Mouse (Mus musculus) right cerebral cortex, postnatal 10 days (tissue): ENCODE data around the gene Ccni.

Experiments
- DNase-seq, 2 experiments: peaks; one replicate each; pipeline ENCODE4 v3.0.0; 2021; ENCODE audit warnings: low spot score in 2 of 2

Gene Ccni

DNA sequence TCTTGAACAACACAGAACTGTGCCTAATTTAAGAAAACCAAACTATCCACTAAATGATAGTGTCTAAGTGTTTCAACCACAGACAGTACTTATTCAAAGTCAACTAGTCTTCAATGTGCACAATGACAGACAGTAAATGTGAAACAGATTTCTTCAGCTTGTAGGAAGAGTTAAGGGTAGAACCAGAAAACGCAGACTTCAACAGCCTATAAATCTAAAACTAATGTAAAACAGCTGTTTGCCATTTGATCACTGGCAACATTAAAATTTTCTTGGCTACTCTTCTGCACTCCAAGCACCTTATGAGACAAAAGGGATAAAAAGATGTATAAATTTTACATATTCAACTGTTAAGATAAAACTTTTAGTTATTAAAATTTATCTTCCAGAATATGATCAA is 5.1 kb downstream of the Ccni start:
- DNase-seq: no peak

DNA sequence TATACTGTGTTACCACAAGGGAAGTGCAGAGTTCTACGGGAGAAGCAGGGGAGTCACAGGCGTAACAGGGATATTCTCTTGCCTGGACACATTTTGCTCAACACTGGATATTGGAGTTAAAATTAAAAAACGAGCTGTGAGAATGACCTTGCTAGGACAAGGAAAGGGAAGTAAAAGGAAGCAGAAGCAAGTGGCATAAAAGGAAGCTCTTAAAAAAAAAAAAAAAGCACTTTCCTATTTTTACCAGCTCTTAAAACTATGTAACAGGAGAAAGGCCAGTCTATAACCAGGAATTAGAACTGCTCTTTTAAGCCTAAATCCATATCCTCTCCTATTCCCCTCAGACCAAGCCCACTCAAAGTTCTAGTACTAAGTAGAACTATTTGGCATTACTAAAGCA is 8.1 kb downstream of the Ccni start:
- no peak for DNase-seq

DNA sequence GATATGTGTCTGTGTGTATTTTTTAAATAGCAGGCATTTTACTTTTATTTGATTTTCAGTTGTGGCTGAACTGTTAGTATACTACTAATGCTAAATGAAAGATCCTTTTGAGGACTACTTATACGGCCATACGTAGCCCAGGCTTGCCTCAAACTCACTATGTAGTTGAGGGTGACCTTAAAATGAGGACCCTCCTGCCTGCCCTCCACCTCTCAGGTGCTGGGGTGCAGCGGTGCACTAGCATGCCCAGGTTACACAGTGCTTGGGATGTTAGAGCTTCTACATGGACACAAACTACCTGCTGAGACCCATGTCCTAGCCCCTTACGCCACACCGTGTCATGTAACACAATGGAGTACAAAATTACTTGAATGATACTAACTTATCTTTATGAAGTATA is 15.9 kb downstream of the Ccni start:
- DNase-seq: no peak

DNA sequence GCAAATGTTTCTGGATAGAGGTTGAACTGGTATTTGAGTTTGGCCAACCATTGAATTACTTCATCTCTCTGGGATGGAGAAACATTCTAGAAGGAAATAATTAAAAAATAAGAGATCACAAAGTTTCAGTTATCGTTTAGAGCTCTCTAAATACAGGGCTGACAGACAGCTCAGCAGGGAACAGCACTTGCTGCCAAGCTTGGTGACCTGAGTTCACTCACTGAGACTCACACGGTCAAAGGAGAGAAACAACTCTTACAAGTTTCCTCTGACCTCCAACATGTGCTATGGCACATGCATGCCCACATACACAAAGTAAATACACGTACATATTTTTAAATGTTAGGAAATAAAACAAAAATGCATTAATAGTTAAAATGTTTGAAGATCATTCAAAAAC is 16.7 kb downstream of the Ccni start:
- DNase-seq: no peak

DNA sequence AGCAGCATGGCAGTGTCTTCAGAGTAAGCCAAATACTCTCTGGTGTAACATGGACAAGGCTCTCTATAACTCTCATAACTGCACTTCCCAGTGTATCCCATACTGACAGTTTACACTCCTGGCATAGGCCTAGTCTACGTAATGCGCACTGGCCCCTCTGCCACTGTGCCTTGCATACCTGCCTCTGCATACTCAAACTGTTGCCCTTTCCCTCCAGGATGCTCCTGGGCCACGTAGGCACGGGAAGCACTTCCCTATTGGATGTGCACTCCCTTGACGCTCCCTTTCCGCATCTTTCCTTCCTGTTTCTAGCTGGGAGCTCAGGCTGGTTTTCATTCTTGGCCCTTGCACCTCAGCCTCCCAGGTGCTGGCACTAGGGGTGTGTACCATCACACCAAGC is 21.7 kb downstream of the Ccni start:
- no peak for DNase-seq

DNA sequence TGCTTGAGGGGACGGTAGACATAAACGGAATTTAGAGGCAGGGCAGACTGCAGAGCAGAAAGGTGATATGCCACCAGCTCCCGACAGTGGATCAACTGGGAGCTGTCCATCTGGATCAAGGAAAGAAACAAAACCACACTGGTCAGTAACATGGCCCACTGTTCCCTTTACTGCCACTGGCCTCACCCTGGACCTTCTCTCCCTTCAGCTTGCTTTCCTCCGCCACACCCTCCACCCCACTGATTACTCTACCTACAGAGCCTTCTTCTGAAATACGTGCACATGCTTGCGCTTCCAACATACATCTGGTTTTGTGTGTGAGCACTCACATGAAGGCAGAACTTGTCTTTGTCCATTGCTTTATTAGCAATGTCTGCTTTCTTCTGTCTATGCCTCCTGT is 23.0 kb downstream of the Ccni start:
- no peak for DNase-seq

DNA sequence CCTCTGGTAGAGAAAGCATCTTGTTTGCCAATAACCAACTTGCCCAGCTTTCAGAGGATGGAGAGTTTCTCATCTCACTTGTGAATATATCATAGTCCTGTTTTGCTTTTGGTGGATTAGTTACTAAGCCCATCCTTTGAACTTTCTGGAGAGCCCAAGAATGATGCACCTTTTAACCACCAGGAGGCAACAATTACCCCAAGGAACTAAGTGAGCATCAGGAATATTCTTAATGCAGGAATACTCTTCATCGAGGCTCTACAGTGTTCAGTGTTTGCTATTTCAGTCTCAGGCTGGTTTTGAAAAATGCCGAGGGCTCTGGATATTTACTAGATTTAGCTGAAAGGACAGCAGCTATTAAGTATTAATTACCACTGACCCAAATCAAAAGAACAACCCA is 26.0 kb downstream of the Ccni start:
- no peak for DNase-seq

DNA sequence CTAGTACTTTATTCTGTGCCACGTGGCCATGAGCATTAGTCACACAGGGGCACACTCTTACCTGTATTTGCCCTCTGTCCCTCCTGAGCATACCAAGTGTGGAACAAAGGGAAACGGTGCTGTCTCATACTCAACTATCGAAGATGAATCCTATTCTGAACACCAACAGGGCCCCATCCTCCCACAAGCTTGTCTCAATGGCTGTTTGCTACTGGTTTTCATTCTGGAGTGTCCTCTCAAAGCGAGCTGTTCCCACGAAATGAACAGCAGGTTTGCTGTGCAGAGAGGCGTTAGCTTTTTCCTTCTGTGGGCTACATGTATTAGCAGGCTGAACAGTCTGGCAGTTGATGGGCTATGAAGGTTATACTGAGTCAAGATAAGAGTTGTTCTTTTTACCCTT is 27.7 kb downstream of the Ccni start:
- no peak for DNase-seq

DNA sequence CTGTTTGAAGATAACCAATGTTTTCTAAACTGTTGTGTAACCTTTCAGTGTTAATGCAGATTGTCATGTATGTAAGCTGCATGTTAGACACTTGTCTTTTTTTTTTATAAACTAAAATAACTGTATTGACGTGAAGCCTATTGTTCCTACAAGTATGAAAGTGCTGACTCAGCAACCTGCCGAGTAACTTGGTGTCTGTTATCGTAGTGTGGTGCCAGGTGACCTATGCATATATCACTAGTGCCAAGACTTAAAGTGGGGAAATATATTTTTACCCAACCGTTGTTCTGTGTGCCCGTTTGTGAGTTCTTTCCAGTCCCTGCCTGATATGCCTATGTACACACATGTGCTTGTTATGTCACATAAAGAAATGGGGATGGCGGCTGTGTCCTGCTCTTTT is 31.6 kb downstream of the Ccni start:
- DNase-seq: no peak

DNA sequence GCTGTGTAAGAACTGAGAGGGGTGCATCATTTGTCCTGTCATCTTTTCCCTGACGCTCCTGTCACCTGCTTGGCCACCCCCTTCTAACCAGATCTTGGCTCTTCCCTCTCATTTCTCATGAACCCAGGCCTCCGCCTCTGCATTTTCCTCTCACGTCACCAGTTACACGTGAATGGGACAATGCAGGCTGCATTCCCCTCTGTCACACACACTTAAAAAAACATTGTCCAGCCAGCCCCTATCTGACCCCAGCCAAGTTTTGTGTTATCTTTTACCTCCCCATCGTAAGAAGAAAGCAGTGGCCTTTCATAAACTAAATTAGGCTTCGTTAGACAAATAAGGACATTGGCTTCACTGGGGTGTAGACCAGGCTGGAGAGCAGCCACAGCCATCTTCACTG is 33.8 kb downstream of the Ccni start:
- no peak for DNase-seq

DNA sequence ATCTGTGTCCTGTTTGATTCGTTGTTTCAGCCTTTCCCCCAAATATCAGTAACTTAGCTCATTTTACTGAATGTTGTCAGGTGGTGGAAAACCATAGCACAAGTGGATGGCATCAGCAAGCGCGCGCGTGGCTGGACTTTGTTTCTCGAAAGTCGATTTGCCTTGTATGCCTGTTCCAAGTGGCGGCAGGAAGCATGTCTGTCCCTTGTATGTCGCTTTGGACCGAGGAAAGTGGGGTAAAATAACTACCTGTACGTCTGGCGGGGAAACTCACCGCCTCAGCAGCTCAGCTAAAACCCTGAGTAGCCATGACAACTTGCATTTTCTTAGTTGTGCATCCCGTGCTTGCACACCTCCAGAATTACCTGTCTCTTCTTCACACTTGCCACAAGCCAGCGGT is 34.9 kb downstream of the Ccni start:
- DNase-seq: no peak

DNA sequence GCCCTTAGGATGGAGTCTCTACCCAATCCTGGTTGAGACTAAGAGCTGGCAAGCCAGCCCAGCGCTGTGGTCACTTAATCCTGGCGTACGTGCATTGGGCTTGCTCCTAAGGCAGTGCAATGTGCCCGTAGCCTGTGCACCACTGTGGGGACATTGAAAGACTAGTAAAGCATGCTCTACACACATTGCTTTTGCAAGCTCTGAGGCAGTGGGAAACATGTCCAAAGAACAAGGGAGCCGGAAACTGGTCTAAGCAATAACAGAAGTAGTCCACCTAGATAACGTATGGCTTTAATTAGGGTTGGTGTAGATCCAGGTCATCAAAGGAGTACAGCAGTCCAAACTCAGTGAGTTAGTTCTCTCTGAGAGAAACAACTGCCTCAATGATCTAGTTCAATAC is 37.6 kb downstream of the Ccni start:
- DNase-seq: peak in 1 of 2 experiments; percentile 6

DNA sequence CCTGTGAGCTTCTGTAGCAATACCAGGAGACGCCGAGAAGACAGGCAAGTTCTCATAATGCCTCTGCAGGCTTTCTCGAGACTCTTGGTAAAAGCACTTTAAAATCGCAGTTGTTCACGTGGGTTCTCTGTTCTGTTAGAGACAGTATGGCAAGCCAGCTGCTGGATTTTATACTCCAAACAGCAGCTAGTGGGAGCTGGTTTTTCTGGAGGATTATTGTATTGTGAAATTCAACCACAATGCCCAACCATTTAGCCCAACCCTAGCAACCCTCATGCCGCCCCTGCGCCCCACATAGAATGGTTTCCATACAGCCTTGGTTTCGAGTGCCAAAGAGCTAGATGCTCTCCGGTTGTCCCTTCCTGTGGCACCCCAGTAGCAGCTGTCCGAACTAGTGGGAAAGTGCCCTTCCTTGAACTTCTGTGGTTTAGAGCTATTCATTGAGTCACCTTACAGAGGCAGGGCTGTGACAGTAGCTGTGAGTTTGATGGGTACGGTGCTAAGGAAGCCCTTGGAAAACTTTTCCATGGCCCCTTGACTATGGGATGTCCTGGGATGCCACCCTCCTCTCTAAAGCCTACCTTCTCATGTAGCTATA is 38.3 kb downstream of the Ccni start:
- peak in 1 of 2 experiments; percentile 21 for DNase-seq

DNA sequence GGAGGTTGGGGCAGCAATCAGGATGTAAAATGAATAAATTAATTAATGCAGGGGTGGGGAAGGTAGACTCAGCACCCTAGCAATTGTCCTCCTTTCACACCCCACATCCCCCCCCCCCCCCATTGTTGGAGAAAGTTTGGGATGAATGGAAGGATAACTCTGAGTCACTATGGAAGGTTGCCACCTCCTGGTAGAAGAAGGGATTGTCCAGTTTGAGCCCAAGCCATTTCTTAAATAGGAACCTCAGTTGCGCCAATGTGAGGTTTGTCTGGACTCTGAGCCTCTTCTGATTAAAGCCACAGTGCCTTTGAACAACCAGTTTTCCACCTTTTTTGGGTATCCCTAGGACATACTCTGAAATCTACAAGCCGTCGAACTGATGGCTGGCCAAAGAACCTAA is 42.8 kb downstream of the Ccni start:
- DNase-seq: peak in 1 of 2 experiments; percentile 65

DNA sequence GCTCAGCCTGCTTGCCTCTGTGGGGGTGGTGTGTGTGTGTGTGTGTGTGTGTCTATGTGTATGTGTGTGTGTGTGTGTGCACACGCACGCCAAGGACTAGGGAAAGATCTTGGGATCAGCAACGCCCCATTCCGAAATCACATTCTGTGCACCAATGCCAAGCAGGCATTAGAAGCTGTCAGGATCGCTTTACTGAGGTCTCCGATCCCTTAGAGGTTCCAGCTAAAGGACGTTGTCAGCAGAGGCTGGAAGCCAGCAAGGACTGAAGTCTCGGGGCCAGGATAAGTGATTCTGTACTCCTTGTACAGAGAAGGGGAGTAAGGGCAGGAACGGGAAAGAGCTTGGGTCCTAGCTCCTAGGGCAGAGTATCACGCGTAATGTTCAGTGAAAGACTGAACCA is 51.9 kb downstream of the Ccni start:
- no peak for DNase-seq

DNA sequence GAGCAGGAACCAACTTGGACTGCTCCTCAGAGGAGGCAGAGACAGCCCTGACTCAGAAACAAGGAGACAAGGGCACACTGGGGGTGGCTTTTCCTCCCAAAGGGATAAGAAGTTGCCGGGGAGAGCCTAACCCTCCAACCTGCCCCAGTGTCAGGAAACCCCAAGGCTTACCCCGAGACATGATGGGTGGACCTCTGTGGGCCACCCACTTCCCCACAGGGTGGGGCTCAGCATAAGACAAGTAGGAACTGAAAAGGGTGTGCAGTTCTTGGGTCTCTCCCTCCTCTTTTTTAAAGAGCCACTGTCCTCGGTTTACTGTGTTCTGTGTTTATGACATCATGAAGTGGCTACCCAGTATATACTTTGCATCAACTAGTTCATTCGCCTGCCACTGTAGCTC is 53.8 kb downstream of the Ccni start:
- no peak for DNase-seq

DNA sequence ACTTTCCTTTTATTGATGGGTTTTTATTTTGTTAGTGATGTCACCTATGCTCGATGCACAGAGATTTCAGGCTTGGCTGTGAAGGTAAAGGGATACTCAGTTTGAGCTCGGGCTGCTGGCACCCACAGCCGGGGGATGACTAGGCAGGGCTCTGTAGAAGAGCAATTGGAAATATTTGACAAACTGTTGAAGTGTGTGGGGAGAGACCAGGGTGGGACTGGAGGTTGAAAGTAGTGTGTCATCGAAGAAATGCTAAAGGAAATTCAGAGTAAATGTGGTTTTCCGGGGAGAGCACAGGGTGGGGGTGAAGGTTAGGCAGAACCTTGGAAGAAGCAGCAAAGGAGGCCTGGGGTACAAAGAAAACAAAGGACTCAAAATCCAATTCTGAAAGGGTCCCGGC is 54.3 kb downstream of the Ccni start:
- no peak for DNase-seq

DNA sequence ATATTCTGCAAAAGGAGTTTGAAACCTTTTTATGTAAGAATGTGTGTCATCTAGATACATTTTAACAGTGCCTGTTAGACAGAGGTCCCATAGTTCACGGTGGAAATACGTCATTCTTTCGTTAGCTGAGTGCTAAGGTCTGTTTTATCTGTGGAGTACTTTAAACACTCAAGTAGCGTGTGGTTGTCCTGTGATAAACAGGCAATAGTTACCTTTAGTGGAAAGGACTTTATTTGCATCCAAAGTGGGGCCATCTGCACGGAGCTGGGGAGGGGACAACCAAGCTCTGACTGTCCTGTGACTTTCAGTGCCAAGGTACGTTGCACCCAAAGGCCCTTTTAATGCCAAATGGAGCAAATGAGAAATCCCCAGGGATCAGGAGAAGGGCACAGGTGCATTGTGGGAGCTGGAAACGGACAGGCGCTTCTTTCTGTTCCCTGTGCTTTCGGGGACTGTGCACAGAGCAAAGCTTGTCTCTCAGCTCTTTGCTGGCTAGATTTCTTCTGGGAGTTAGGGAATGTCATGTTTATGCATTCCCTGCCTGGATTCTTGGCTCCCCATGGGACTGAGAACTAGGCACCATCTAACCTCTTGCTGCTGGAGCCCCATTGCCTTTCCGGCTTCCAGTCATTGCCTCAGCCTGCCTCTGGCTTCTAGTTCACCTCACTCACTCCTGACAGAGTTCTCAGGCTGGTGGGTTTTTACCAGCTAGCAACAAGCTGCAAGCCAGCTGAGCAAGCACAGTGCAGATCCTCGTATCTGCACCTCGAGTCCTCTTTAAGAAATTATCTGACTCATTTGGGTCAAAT is 56.1 kb downstream of the Ccni start:
- no peak for DNase-seq

DNA sequence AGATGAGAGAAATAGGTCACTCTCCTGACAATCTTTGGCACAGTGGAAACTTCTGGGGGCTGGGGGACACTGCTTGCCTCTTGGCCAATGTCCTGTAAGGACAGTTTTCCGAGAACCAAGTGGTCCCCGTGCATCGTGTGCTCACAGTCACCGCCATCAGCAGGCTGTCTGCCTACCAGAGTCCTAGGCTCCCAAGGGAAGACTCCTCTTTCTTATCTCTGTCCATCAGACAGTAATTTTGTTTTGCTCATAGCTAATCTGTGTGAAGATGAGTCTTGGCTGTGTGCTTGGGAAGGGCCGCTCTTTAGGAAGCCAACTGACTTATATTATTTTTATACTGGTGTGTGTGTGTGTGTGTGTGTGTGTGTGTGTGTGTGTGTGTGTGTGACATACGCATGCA is 60.8 kb downstream of the Ccni start:
- no peak for DNase-seq

DNA sequence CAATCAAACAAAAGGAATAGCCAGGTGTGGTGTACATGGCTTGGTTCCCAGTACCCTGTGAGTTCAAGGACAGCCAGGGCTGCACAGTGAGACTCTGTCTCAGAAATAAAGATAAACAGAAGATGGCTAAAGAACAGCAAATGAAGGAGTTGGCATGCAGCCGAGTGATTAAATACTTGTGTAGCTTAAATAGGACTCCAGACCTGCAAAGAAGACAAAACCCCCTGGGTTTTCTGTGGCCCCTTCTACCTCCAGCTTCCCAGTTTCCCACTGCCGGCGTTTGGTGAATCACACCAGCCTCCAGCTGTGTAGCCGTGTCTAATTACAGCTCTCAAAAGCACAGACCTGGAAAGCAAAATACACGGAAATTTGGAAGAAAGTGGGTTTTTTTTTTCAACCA is 61.4 kb downstream of the Ccni start:
- DNase-seq: no peak

DNA sequence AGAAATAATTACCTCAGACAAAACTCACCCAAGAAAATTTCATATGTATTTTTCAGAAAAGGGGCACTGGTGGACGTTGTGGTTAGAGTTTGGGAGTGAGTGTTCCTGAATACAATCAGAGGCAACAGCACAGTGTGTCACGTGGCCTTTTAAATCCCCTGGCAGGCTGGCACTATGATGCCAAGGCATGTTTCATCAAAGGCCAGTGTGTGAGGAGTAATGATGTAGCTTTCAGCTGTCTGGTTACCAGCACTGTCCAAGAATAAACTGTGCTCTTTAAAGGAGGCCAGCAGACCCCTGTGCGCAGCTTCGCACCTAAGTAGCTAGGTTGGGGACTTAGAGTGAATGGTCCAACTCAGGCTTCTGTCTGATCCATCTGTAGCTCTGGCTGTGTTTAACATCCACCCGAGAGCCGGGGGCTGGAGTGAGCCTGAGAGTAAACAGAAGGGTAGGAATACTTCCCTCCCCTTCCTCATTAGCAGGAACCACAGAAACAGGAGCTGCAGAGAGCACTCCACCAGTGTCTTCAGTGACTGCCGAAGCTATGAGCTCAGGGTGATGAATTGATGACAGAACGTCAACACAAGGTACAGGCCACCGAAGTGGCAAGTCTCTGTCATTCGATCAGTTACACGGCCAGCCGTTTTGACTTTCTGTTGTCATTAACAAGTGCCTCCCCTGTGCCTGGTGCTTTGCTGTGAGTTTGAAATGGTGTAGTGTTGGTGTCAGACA is 62.8 kb downstream of the Ccni start:
- DNase-seq: no peak

DNA sequence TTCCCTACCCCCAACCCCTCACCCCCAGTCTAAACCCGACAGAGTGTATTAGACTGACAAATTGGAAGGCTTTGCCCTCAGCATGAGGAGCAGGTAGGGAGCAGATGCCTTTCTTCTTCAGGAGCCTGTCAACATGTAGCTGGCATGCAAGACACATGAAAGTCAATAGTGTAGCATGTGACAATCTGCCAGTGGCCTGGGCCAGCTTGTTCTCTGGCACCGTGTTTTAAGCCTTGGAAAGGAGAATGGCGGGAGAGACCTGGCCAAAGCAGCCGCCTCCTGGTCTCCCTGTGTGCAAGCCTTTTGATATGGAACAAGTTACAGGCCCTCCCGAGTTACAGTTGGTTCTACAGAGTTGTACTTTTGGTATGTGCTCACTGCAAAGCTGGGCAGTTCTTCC is 65.5 kb downstream of the Ccni start:
- DNase-seq: no peak

DNA sequence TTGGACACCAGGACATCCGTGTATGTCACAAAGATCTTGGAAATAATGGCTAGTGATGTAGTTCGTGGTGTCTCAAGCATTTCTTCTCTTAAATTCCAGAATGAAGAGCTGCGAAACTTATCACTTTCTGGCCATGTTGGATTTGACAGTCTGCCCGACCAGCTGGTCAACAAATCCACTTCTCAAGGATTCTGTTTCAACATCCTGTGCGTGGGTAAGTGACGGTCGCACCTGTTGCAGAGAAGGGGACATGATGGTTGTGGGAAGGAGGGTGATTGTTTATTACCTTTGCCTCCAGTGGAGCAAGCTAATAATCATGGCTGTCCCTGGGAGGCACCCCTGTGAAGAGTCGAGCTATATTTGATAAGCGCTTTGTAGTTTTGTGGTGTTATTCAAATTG is 66.9 kb downstream of the Ccni start:
- DNase-seq: peak; percentile 69 to 77
